ENCODE assay signal across 21 mouse cellular contexts in the genomic region with DNA sequence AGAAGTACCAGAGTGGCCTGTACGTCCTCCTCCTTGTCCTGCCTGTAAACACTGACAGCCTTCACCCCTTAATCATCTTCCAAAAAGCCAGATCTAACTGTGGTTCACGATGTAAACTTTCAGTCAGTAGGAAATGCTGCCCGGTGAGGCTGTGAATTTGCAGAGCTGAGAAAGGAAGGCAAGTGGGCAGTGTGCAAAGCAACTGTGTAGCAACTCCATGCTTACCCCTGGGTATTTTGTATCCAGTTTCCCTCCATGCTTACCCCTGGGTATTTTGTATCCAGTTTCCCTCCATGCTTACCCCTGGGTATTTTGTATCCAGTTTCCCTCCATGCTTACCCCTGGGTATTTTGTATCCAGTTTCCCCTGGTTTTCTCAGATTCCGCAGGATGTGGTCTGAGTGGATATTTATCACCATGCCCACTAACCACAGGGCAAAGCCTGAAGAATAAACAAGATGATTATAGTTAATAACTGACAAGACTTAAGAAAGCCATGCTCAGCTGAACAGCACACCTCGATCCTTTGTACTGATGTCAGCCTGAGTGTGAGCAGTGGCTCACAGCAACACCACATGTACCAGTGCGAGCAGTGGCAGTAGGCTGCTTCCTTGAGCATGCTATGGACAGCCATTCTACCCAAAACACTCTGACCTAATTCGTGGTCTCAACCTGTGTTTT. TPM values are rescaled to one million over a fixed set of nuclear protein-coding genes. Genes with fewer than 3 reads are reported as not detected.
DNase-seq lines count a peak whose midpoint lies in the region; ATAC-seq and TF ChIP-seq lines count a peak whose summit lies in the region.
"Had no signal": no experiment of that assay in that cellular context is flagged by ENCODE, and none has a peak within 500 bp of the region (broad histone marks: within the 10 kb centered on the region; RNA-seq: fewer than 3 reads in every experiment).

No protein-coding gene starts in this region.

- H3K9me3 ChIP-seq in kidney, embryonic 16.5 days (ENCODE audit: low read length) = no peaks in the 10 kb centered on the region
- no peaks in the 10 kb centered on the region for H3K9me3 ChIP-seq in embryonic facial prominence, embryonic 15.5 days (replicated peaks)
- H3K9me3 ChIP-seq: embryonic facial prominence, embryonic 12.5 days; forebrain, embryonic 13.5 days; G1E; heart, embryonic 12.5 days; hindbrain, embryonic 10.5 days had no signal

- no peak overlapping the region for H3K4me3 ChIP-seq in kidney, embryonic 16.5 days (ENCODE audit: low read length)
- no peak overlapping the region for H3K4me3 ChIP-seq in testis, adult 2 months (ENCODE audit: control insufficient read depth, low read depth, low read length)
- H3K4me3 ChIP-seq in embryonic facial prominence, embryonic 15.5 days (replicated peaks) = no peak overlapping the region
- H3K4me3 ChIP-seq: embryonic facial prominence, embryonic 12.5 days; forebrain, embryonic 13.5 days; heart, embryonic 12.5 days; hindbrain, embryonic 10.5 days had no signal

- no peak for TF ChIP-seq CTCF in testis, adult 2 months (IDR thresholded peaks at IDR 0.05; ENCODE audit: control insufficient read depth, insufficient read depth, insufficient replicate concordance, low read depth, low read length)

- no peak for TF ChIP-seq POLR2A in testis, adult 2 months (IDR thresholded peaks at IDR 0.05; ENCODE audit: control insufficient read depth, low read depth, low read length)

- H3K27me3 ChIP-seq in kidney, embryonic 16.5 days (ENCODE audit: insufficient read depth, low read length) = no peaks in the 10 kb centered on the region
- no peaks in the 10 kb centered on the region for H3K27me3 ChIP-seq in testis, adult 2 months (ENCODE audit: control insufficient read depth, insufficient read depth, low read length)
- no peaks in the 10 kb centered on the region for H3K27me3 ChIP-seq in embryonic facial prominence, embryonic 15.5 days
- H3K27me3 ChIP-seq: embryonic facial prominence, embryonic 12.5 days; forebrain, embryonic 13.5 days; heart, embryonic 12.5 days had no signal

- 67% methylated on average over 7 of the region's 7 CpGs for WGBS in kidney, embryonic 16.5 days
- WGBS in embryonic facial prominence, embryonic 15.5 days = 71% methylated on average over 7 of the region's 7 CpGs

- H3K4me2 ChIP-seq in kidney, embryonic 16.5 days (replicated peaks; ENCODE audit: low read depth, low read length) = no peak overlapping the region
- H3K4me2 ChIP-seq in embryonic facial prominence, embryonic 15.5 days (replicated peaks) = no peak overlapping the region
- H3K4me2 ChIP-seq: embryonic facial prominence, embryonic 12.5 days; forebrain, embryonic 13.5 days; heart, embryonic 12.5 days; hindbrain, embryonic 14.5 days had no signal

- no peaks in the 10 kb centered on the region for H3K36me3 ChIP-seq in kidney, embryonic 16.5 days (ENCODE audit: insufficient read depth, low read length)
- H3K36me3 ChIP-seq in testis, adult 2 months (ENCODE audit: control insufficient read depth, insufficient read depth, low read length) = no peaks in the 10 kb centered on the region
- no peaks in the 10 kb centered on the region for H3K36me3 ChIP-seq in embryonic facial prominence, embryonic 15.5 days
- H3K36me3 ChIP-seq: embryonic facial prominence, embryonic 12.5 days; heart, embryonic 12.5 days; hindbrain, embryonic 10.5 days had no signal

- peak; percentile 64; the same call in 1 of the 2 replicates for ATAC-seq in kidney, embryonic 16.5 days (ENCODE audit: low FRiP score, low TSS enrichment)
- 0 out of 2 replicates have a peak, but pooled peaks have one; percentile 26 for ATAC-seq in embryonic facial prominence, embryonic 15.5 days (ENCODE audit: insufficient number of reproducible peaks, low FRiP score, low TSS enrichment, low read depth)
- ATAC-seq: CD4-positive, CD25-positive, alpha-beta regulatory T cell, adult 4 months; forebrain, embryonic 13.5 days; forebrain, postnatal 0 days had no signal

- H3K27ac ChIP-seq in kidney, embryonic 16.5 days (ENCODE audit: low read length) = no peak overlapping the region
- H3K27ac ChIP-seq in testis, adult 2 months (ENCODE audit: control insufficient read depth, insufficient read depth, low read depth, low read length) = 0 out of 2 replicates have a peak overlapping the region, but pooled peaks have one; percentile 15
- H3K27ac ChIP-seq in embryonic facial prominence, embryonic 15.5 days (replicated peaks) = no peak overlapping the region
- H3K27ac ChIP-seq: embryonic facial prominence, embryonic 12.5 days; forebrain, embryonic 13.5 days; hindbrain, embryonic 10.5 days; hindbrain, embryonic 14.5 days had no signal

- no peak overlapping the region for H3K9ac ChIP-seq in kidney, embryonic 16.5 days (replicated peaks; ENCODE audit: low read length)
- H3K9ac ChIP-seq in embryonic facial prominence, embryonic 15.5 days = no peak overlapping the region
- H3K9ac ChIP-seq: embryonic facial prominence, embryonic 12.5 days; forebrain, embryonic 13.5 days; forebrain, postnatal 0 days; heart, embryonic 12.5 days; hindbrain, embryonic 14.5 days had no signal

- 0 out of 2 replicates have a peak, but pooled peaks cover 10% of the 10 kb centered on the region for H3K4me1 ChIP-seq in kidney, embryonic 16.5 days (ENCODE audit: insufficient read depth, low read length)
- peaks cover 2% of the 10 kb centered on the region; the same call in 1 of the 2 replicates for H3K4me1 ChIP-seq in testis, adult 2 months (ENCODE audit: control insufficient read depth, insufficient read depth, low read length)
- H3K4me1 ChIP-seq in embryonic facial prominence, embryonic 15.5 days = peaks cover 11% of the 10 kb centered on the region; the same call in 1 of the 2 replicates
- H3K4me1 ChIP-seq: forebrain, embryonic 13.5 days; hindbrain, embryonic 10.5 days had no signal

- no peak for DNase-seq in kidney, adult 18-20 months
- no peak for DNase-seq in testis, postnatal 10 days (ENCODE audit: low spot score)
- no peak for DNase-seq in thymus, postnatal 4 days
- no peak for DNase-seq in cerebellum, adult 9-11 months
- DNase-seq: adrenal gland, postnatal 10 days; B cell, adult 2 months; cerebellum, adult 11-12 months; cerebellum, adult 9-10 months; embryo, embryonic 11 days; forebrain, postnatal 0 days; gastrocnemius, postnatal 14 days had no signal

RNA-seq across cellular contexts. Expression of gene Srd5a1, which starts 16.5 kb away (rescaled TPM):
- polyA plus RNA-seq in kidney, embryonic 16.5 days (2015; fragmentation: Nextera tagmentation; extraction: Ambion mirVana) = 25.0 and 27.7 TPM in 2 replicates
- polyA plus RNA-seq in testis, adult 2 months (2012; rRNA removed) = 4.6 and 5.0 TPM in 2 replicates
- polyA plus RNA-seq in embryonic facial prominence, embryonic 15.5 days (2015; fragmentation: Nextera tagmentation; extraction: Ambion mirVana) = 33.0 and 35.1 TPM in 2 replicates
